Mouse (Mus musculus): Measurements from ENCODE around the gene Runx2.

Gene Runx2

DNA sequence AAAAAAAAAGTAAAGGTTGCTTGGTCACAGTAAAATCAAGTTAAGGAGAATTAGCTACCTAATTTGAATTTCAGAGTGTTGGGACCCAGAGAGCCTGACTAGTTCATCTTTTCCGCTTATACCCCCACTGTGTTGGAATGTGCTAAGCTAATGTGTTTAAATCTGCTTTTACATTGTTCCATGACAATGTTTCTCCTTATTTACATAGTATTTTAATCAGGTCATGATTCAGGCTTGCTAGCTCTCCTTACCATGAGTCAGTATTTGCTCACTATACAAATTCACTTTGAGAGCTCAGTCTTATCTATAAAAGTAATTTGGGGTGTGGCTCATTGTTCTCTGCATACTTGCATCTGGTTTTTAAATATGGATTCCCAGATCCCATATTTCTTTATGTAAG is 47.2 kb downstream of the Runx2 start:
- no peak for DNase-seq

- no peak for DNase-seq
Observed at GRCm38 (mm10) chr17:44766975-44767374, 47.6 kb downstream of the Runx2 start.

DNA sequence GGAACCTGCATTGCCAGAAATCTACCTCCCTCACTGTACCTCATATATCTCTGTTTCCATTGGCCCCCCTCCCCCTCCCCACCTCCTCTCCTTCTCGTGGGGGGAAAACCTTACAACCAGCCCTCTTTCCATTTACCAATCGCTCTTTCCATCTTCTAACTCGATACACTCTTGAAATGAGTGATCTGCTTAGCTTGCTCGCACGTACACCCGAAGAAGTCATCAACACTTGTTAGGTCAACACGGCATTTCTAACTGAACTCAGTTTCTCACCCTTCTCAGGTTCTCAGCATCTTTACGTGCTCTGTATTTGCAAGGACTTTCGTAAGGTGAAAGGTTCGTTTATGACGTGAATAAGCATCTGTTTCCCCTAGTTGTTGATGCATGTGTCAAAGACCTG is 48.3 kb downstream of the Runx2 start:
- no peak for DNase-seq

DNA sequence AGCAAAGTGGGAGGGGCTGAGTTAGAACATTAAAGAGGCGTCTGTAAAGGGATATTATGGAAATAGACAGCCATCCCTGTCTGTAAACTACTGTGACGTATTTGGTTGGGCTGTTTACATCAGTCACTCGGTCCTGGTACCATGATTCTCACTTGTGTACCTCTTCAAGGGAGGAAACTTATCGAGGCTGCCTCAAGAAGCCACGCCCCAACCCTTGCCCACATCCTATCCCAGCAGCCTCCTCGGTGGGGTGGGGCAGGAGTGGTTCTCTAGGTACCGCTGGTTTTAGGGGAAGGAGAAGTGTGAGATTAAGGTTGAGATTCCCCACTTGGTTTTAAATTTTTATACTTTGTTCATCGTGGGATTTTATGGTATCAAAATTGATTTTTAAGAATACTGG is 69.2 kb downstream of the Runx2 start:
- no peak for DNase-seq

GRCm38 (mm10) chr17:44743780-44744179 is 70.8 kb downstream of the Runx2 start:
- DNase-seq: no peak

- DNase-seq: no peak
Observed at GRCm38 (mm10) chr17:44742246-44742645, 72.4 kb downstream of the Runx2 start.

- peak; percentile 16 to 25 for DNase-seq
Observed at GRCm38 (mm10) chr17:44738121-44738637, 76.4 kb downstream of the Runx2 start.

GRCm38 (mm10) chr17:44737275-44738120 is 77.1 kb downstream of the Runx2 start:
- DNase-seq: peak; percentile 20 to 38

GRCm38 (mm10) chr17:44735991-44736561 is 78.5 kb downstream of the Runx2 start:
- peak; percentile 79 to 86 for DNase-seq

DNA sequence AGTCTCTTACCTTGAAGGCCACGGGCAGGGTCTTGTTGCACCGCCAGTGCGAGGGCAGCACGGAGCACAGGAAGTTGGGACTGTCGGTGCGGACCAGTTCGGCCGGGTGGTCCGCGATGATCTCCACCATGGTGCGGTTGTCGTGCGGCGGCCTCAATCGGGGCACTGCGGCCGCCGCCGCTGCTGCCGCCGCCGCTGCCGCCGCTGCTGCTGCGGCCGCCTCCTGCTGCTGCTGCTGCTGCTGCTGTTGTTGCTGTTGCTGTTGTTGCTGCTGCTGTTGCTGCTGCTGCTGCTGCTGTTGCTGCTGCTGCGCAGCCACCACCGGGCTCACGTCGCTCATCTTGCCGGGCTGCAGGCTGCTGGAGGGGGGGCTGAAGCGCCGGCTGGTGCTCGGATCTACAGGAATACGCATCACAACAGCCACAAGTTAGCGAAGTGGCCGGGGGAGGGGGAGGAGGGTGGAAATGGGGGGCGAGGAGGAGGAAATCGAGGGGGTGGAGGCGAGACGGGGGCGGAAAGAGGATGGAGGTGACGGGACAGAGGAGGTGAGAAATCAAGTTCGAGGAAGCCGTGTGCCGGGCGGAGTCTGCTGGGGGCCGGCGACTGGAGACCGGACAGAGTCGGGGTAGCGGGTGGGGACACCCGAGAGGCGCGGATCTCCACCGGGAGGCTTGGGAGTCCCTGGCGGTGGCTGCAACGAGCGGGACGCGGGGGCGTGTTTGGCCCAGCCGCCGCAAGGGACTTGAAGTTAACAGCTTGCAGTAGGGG is 79.2 kb downstream of the Runx2 start:
- DNase-seq: peak; percentile 71 to 78

GRCm38 (mm10) chr17:44734501-44735222 is 79.9 kb downstream of the Runx2 start:
- DNase-seq: peak; percentile 69 to 75

GRCm38 (mm10) chr17:44733544-44734310 is 80.9 kb downstream of the Runx2 start:
- peak; percentile 16 to 46 for DNase-seq

DNA sequence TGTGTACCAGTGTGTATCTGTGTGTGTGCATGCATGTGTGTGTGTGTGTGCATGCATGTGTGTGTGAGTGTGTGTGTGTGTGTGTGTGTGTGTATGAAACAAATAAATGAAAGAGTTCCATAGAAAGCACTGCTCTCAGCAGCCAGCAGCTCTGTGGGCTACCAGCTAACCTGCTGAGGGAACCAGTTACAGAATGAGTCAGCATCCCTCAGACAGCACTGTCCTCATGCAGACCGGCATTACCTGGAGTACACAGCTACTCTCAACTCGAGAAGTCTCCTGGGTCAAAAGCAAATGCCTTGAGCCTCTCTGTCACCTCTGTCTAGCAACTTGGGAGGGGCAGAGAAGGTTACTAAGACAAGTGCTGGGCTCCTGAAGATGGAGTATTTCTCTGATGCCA is 86.1 kb downstream of the Runx2 start:
- DNase-seq: no peak

DNA sequence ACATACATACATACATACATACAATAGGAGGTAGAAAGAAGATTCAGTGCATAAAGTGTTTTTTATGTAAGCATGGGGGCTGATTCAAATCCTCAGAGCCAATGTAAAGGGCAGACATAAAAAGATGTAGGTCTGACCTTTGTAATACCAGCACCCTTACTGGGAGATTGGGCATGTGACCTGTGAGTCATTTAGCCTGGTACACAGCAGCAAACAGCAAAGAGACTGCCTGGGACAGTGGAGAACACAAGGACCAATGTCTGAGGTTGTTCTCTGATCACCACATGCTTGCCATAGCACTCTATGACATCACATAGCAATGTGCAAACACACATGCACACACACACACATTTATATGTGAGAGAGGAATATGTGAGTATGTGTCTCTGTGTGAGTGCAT is 86.9 kb downstream of the Runx2 start:
- no peak for DNase-seq

DNA sequence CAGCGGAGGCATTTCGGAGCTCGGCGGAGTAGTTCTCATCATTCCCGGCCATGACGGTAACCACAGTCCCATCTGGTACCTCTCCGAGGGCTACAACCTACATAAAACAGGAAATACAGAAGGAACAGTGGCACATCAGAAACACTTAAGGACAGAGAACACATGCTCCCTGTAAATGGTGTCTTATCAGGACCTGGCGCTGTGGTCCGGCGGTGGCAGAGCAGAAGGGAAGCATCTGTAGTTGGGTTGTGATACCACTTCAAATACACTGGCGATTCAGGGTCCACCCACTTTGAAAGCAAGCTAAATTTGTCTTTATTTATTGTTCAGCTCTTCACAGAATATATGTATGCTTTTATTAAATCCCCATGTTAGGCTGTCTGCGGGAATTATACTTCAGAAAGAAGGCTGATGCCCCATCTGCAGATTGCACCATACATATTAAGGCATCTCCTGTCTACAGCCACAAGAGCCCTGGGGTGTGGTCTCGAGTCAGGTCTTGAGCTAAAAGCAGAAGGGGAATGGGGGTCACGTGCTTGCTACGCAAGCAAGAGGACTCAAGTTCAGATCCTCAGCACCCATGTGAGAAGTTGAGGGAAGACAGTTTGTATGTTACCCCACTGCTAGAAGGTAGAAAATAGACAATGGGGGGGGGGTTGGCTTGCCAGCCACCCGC is 89.7 kb downstream of the Runx2 start:
- DNase-seq: no peak

- DNase-seq: no peak
Observed at GRCm38 (mm10) chr17:44724255-44724654, 90.3 kb downstream of the Runx2 start.

GRCm38 (mm10) chr17:44722103-44722792 is 92.3 kb downstream of the Runx2 start:
- DNase-seq: no peak

GRCm38 (mm10) chr17:44718591-44718990 is 96.0 kb downstream of the Runx2 start:
- DNase-seq: no peak

DNA sequence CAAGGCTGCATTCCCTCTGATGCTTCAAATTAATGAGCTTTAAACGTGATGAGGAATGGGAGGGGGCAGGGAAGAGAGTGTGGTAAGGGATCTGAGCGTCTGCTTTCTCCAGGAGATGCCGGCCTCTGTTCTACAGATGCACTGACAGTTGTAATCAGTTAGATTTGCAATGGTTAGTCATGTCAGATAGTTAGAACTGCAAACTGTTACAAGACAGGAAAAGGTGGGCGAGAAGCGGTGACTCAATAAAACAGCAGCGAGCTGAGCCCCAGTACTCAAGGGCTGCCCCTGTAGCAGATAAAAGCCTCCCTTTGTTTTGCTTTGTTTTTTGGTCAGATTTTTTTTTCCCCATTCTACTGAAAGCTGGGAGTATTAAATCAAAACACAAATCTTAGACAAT is 96.6 kb downstream of the Runx2 start:
- DNase-seq: no peak

- DNase-seq: no peak
Observed at GRCm38 (mm10) chr17:44714116-44714515, 100.5 kb downstream of the Runx2 start.

GRCm38 (mm10) chr17:44713404-44713803 is 101.2 kb downstream of the Runx2 start:
- no peak for DNase-seq

Data from kidney, postnatal 4 days (tissue).